Mouse (Mus musculus) adrenal gland, postnatal 25 days (tissue): ENCODE measurements at regions not wholly inside any gene's neighbourhood (a gene's known extent, or its start where the extent isn't known, plus 50 kb on each side); places are given as distances from the start of the nearest gene placed in this dataset.
A peak's percentile ranks its signal among the peaks of the same experiment; 100 is the strongest.

Experiments
- DNase-seq: peaks from one replicate; pipeline ENCODE4 v3.0.0; 2021; ENCODE audit warnings: mixed read lengths

GRCm38 (mm10) chr12:22745556-22745955 lies 1034.5 kb downstream of the Gm10330 start:
- peak; percentile 54 for DNase-seq

- peak; percentile 24 for DNase-seq
Observed at GRCm38 (mm10) chr12:22745067-22745466, 1035.0 kb downstream of the Gm10330 start.
